Mouse (Mus musculus): ENCODE results near the gene H2-M10.6.

Gene H2-M10.6

DNA sequence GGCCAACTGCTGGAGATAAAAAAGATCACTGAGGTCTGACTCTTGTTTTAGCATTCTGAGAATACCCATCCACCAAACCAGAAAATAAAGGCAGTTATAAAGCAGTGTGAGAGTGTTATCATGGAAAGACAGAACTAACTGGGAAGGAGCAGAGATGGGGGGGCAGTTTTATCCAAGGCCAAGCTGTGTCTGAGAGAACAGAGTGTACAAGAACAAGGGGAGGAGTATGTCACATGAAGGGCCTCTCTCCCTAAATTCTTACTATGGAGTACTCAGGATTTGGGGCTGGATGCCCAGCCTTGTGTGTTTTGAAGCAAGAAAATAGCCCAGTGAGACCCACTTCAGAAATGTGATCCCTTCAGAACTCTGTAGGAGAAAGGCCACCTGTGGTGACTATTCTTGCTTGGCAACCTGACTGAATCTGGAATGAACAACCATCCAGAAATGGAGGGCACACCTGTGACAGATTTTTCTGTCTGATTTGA, 29.0 kb downstream of the H2-M10.6 start:
- DNase-seq (ENCODE audit: low spot score) = no peak

DNA sequence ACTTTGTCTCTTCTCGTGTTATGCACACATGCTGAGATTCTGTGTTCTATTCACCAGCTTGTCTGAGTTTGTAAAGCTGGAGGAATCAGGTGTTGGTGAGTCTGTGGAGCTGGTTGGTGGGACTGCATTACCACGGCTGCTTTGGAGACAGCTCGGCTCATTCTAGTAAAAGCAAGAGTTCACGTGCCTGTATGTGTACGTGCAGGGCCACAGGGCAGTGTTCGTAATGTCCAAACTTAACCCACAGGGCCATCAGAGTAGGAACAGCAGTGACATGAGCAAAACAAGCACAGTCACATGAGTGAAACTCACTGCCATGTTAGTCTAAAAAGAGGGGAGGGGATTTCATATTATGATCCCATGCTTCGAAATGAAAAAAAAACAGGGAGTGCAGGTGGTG, 31.7 kb downstream of the H2-M10.6 start:
- no peak for DNase-seq (ENCODE audit: low spot score)

DNA sequence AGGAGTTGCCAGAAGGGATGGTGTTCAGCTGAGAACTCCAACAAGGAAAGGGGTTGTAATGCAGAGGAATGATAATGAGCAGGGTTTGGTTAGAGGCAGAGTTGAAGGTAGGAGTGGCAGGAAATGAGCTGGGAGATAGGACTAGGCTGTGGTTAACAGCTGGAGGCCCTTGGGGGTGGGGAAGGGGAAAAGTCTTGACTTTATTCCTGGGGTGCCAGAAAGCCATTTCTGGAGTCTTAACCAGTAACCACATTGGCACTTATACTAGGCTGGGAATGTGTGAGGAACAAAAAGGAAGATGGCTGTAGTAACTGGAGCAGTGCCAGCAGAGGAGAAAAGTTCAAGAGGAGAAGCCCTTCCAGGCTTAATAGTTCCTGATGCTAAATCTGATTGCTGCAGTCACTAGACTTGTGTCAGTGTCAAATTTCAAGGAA, 32.3 kb downstream of the H2-M10.6 start:
- no peak for DNase-seq (ENCODE audit: low spot score)

DNA sequence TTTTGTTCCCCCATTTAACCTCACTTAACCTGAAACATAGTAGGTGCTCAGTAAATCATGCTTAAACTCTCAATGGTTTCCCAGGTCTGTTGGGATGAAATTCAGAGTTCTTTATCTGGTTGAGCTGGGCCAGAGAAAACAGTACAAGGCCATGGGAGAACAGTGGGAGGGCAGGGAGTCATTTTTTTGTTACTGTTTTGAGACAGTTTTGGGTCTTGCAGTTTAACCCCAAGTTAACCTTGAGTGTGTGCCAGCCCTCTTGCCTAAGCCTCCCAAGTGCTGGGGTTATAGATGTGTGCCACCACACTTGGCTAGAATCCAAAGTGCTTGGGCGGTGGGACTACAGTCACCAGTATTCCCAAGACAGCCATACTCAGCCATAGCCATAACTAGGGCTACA, 32.8 kb downstream of the H2-M10.6 start:
- no peak for DNase-seq (ENCODE audit: low spot score)

DNA sequence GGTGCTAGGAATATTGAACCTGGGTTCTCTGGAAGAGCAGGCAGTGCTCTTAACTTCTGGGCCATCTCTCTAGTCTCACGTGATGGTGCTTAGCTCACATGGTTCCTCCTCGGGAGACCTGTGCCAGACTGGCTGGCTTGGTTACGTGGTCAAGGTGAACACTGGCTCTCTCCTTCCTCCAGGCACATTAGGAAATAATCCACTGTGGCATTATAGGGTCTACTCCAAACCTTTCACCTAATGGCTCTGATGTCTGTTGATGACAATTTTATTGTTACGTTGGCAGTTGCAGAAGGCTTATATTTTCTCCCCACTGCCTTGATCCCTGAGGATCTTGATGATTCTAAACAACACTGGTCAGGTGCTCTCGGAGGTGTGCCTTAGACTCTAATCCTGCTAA, 36.9 kb downstream of the H2-M10.6 start:
- no peak for DNase-seq (ENCODE audit: low spot score)

DNA sequence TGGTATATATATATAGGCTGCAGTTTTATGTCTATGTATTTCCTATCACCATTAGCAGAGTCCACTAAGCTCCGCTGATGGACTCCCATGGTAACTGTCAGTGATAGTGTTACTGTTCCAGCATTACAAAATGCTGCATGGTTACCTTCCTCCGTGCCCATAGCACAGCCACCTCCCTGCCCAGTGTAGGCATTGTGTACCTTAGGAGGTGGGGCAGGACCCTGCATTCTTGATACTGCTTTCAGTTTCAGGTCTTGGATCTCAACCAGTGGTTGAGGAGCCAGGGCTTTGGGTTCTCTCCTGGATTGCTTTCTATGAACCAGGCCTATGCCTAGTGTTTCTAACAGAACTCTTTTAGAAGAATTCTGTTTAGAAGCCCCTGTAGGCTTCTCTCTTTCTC, 38.0 kb downstream of the H2-M10.6 start:
- no peak for DNase-seq (ENCODE audit: low spot score)

DNA sequence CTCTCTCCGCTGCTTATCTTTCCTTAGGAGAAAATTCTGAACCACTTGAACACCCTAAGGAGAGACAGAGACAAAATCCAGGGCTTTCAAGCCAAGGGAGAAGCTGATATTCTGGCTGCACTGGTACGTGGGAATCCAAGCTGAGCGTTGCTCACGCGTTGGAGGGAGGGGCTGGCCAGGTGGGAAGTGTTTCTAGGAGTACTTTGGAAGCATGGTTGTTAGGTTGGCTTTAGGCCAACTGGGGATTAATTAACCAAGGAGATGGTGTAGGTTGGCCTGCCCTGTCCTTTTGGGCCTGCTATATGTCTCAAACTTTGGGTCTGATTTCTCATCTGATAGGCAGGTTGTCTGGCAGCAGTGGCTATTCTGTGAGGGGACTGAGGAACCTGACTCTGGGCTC, 39.2 kb downstream of the H2-M10.6 start:
- DNase-seq (ENCODE audit: low spot score) = no peak

DNA sequence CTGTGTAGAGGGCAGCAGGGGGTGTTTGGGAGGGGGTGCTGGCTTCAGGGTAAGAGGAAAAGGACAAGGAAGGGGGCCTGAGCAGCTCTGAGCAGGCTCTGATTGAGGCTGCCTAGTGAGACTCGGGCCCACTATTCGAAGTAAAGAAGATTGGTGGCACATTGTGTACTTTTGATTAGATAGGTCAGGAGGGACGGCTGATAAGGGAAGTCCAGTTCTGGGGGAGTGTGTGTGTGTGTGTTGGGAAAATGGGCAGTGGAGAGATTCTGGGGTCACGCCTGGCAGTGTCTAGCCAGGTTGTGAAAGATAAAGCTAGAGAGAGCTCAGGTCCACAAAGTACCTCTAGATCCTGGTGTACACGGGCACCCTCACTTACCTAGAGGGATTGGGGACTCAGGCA, 39.7 kb downstream of the H2-M10.6 start:
- no peak for DNase-seq (ENCODE audit: low spot score)

DNA sequence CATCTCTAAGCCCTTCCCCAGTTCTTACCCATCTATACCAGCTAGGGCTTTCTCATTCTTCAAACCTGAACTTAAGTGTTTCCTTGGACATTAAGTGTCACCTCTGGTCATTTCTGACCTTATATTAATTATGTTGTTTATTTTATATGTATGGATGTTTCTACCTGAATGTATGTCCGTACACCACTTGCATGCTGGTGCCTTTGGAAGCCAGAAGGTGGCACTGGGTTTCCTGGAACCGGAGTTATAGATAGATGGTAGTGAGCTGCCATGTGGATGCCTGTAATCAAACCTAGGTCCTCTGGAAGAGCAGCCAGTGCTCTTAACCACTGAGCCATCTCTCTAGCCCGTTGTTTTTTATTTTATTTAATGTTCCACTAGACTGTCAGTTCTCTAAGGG, 43.5 kb downstream of the H2-M10.6 start:
- DNase-seq (ENCODE audit: low spot score) = no peak

DNA sequence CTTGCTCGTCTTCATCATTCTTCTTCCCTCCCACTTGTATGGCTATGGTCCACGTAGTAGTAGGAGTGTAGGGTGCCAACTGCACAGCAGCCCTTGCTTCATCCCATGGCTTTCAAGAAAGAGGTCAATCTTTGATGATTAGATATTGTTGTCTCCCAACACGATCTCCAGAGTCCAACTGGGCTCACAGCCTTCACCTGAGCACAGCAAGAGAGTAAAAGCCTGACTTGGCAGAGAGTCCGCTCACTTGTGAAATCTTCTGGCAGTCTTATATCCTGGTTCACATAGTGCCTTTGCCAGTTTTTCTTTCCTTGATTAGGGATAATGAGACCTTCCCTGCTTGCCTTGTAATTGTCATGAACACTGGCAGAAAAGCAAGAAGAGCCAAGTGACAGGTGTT, 44.3 kb downstream of the H2-M10.6 start:
- no peak for DNase-seq (ENCODE audit: low spot score)

DNA sequence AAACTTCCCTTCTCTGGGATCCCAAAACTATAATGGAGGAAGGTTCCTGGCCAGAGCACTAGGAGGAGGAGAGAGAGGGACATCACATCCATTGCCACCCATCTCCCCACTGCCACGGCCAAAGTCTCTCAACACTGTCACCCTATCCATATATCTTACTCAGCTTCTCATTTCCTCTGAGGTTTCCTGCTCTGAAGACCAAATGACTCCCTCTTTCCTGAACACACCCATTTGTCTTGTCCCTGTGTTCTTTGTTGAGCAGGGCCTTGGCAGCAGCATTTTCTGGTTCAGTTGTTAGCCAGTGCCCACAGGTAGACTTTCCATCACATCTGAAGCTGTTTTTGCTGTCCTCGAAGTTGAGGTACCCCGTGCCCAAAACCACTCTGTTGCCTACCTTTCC, 46.2 kb downstream of the H2-M10.6 start:
- no peak for DNase-seq (ENCODE audit: low spot score)

DNA sequence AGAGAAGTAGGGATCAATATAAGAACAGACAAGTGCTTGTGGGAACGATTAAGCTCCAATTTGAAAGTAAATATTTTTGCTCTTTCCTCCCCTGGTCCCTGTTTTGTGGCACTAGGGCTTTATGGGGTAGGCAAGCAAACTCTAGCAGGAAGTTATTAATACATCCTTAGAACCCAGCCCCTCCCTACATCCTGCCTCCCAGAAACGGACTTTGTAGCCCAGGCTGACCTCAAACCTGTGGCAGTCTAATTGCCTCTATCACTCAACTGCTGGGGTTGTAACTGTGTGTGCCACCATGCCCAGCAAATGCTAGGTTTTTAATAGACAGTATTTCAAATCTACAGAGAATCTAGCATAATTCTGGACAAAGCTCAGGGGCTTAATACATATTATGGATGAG, 49.7 kb downstream of the H2-M10.6 start:
- no peak for DNase-seq (ENCODE audit: low spot score)

Data from MN1 (cell line).